Comparison of ENCODE assay signal across 8 mouse cellular contexts in genomic region chr13:23571022-23571503, GRCm38 (mm10). TPM values are rescaled to one million over a fixed set of nuclear protein-coding genes. Genes with fewer than 3 reads are reported as not detected.
A peak's percentile ranks its signal among the peaks of the same experiment; 100 is the strongest.
DNase-seq lines count a peak whose midpoint lies in the region; ATAC-seq and TF ChIP-seq lines count a peak whose summit lies in the region.

TSS of gene Hist1h2ae (minus strand) at chr13:23571220.
TSS of gene Hist1h2bg (plus strand) at chr13:23571396.

- no peak for TF ChIP-seq CTCF in G1E (IDR thresholded peaks at IDR 0.05; ENCODE audit: low read depth, low read length)
- TF ChIP-seq CTCF in heart, postnatal 0 days (IDR thresholded peaks at IDR 0.05; ENCODE audit: low read depth), result no peak

- H3K4me2 ChIP-seq in heart, postnatal 0 days (ENCODE audit: low read depth, low read length), result peak within 1 kb of the TSS; percentile 62
- H3K4me2 ChIP-seq in liver, embryonic 15.5 days, result peak within 1 kb of the TSS; percentile 81
- H3K4me2 ChIP-seq in neural tube, embryonic 13.5 days, result peak within 1 kb of the TSS; percentile 81

- ATAC-seq in G1E (ENCODE audit: extremely low read depth, insufficient number of reproducible peaks, low FRiP score, poor library complexity, severe bottlenecking), result peak; percentile 75
- ATAC-seq in heart, postnatal 0 days (ENCODE audit: insufficient read depth, low read depth), result peak; percentile 87
- peak; percentile 76 for ATAC-seq in liver, embryonic 15.5 days (ENCODE audit: insufficient read depth)
- peak; percentile 91 for ATAC-seq in neural tube, embryonic 13.5 days (ENCODE audit: low read depth)

- H3K9ac ChIP-seq in heart, postnatal 0 days (replicated peaks; ENCODE audit: low read depth, low read length), result peak within 1 kb of the TSS; percentile 69
- H3K9ac ChIP-seq in liver, embryonic 15.5 days, result peak within 1 kb of the TSS; percentile 88
- H3K9ac ChIP-seq in neural tube, embryonic 13.5 days, result peak within 1 kb of the TSS; percentile 80

- under 1% methylated on average over 18 of the region's 18 CpGs for WGBS in forebrain, embryonic 10.5 days
- whole genome bisulfite sequencing in heart, postnatal 0 days, result under 1% methylated on average over 18 of the region's 18 CpGs
- WGBS in liver, embryonic 15.5 days (ENCODE audit: insufficient replicate concordance), result 0% methylated on average over 18 of the region's 18 CpGs
- 0% methylated on average over 18 of the region's 18 CpGs for WGBS in neural tube, embryonic 13.5 days

- no peaks in the 10 kb centered on the region for H3K27me3 ChIP-seq in G1E (ENCODE audit: insufficient read depth, low read length)
- H3K27me3 ChIP-seq in forebrain, embryonic 10.5 days (ENCODE audit: poor library complexity, severe bottlenecking), result no peaks in the 10 kb centered on the region
- no peaks in the 10 kb centered on the region for H3K27me3 ChIP-seq in heart, postnatal 0 days (ENCODE audit: control insufficient read depth, insufficient read depth, low read length)
- H3K27me3 ChIP-seq in liver, embryonic 15.5 days, result no peaks in the 10 kb centered on the region
- H3K27me3 ChIP-seq in neural tube, embryonic 13.5 days, result no peaks in the 10 kb centered on the region

- H3K4me3 ChIP-seq in G1E (ENCODE audit: low read depth, low read length), result peak within 1 kb of the TSS; percentile 64; the same call in 1 of the 2 replicates
- H3K4me3 ChIP-seq in forebrain, embryonic 10.5 days, result peak within 1 kb of the TSS; percentile 55
- H3K4me3 ChIP-seq in heart, postnatal 0 days (ENCODE audit: low read depth, low read length), result peak within 1 kb of the TSS; percentile 51
- peak within 1 kb of the TSS; percentile 63 for H3K4me3 ChIP-seq in liver, embryonic 15.5 days (replicated peaks)
- peak within 1 kb of the TSS; percentile 45 for H3K4me3 ChIP-seq in neural tube, embryonic 13.5 days

- H3K4me1 ChIP-seq in G1E (ENCODE audit: insufficient read depth, low read depth, low read length), result peaks cover 13% of the 10 kb centered on the region; the same call in 1 of the 2 replicates
- H3K4me1 ChIP-seq in forebrain, embryonic 10.5 days, result peaks cover 27% of the 10 kb centered on the region
- H3K4me1 ChIP-seq in heart, postnatal 0 days (ENCODE audit: control insufficient read depth, insufficient read depth), result peaks cover 11% of the 10 kb centered on the region; the same call in 1 of the 2 replicates
- peaks cover 23% of the 10 kb centered on the region for H3K4me1 ChIP-seq in liver, embryonic 15.5 days (replicated peaks)
- H3K4me1 ChIP-seq in neural tube, embryonic 13.5 days (replicated peaks), result peaks cover 28% of the 10 kb centered on the region

- no peaks in the 10 kb centered on the region for H3K36me3 ChIP-seq in G1E (replicated peaks)
- H3K36me3 ChIP-seq in forebrain, embryonic 10.5 days (replicated peaks), result no peaks in the 10 kb centered on the region
- no peaks in the 10 kb centered on the region for H3K36me3 ChIP-seq in heart, postnatal 0 days (replicated peaks; ENCODE audit: control insufficient read depth, insufficient read depth, low read length)
- no peaks in the 10 kb centered on the region for H3K36me3 ChIP-seq in liver, embryonic 15.5 days (replicated peaks)
- H3K36me3 ChIP-seq in neural tube, embryonic 13.5 days, result no peaks in the 10 kb centered on the region

- TF ChIP-seq EP300 in heart, postnatal 0 days (IDR thresholded peaks at IDR 0.05; ENCODE audit: low read depth), result peak; percentile 74; the same call in 1 of the 2 replicates

- peak; percentile 56 for DNase-seq in G1E (ENCODE audit: low spot score)
- DNase-seq in c-Kit-negative CD71-positive TER-119-positive erythroid progenitor cells, embryonic 14.5 days (ENCODE audit: low read depth, low spot score), result peak; percentile 93
- DNase-seq in forebrain, embryonic 10.5 days (ENCODE audit: extremely low spot score, low spot score), result peak; percentile 72
- peak; percentile 99 for DNase-seq in heart, postnatal 0 days (ENCODE audit: low spot score)
- peak; percentile 64 to 79 for DNase-seq in kidney, postnatal 4 days
- DNase-seq in testis, postnatal 14 days (ENCODE audit: low spot score), result peak; percentile 64

- H3K27ac ChIP-seq in forebrain, embryonic 10.5 days, result peak within 1 kb of the TSS; percentile 98
- H3K27ac ChIP-seq in heart, postnatal 0 days (ENCODE audit: low read depth), result peak within 1 kb of the TSS; percentile 97
- peak within 1 kb of the TSS; percentile 98 for H3K27ac ChIP-seq in liver, embryonic 15.5 days (replicated peaks)
- H3K27ac ChIP-seq in neural tube, embryonic 13.5 days (replicated peaks), result peak within 1 kb of the TSS; percentile 96

- H3K9me3 ChIP-seq in G1E (replicated peaks), result no peaks in the 10 kb centered on the region
- no peaks in the 10 kb centered on the region for H3K9me3 ChIP-seq in forebrain, embryonic 10.5 days
- H3K9me3 ChIP-seq in heart, postnatal 0 days (replicated peaks; ENCODE audit: control insufficient read depth, low read length), result no peaks in the 10 kb centered on the region
- no peaks in the 10 kb centered on the region for H3K9me3 ChIP-seq in liver, embryonic 15.5 days (replicated peaks)
- H3K9me3 ChIP-seq in neural tube, embryonic 13.5 days, result no peaks in the 10 kb centered on the region

RNA-seq across cellular contexts. Expression of gene Hist1h2ae, which starts in this region (rescaled TPM):
- total RNA-seq in G1E (2014; fragmentation: Nextera tagmentation), result 81.0 and 140 TPM in 2 replicates
- total RNA-seq in G1E (2017), result 258 and 359 TPM in 2 replicates
- polyA plus RNA-seq in G1E (2012), result 31.2 and 48.5 TPM in 2 replicates
- 102 and 105 TPM in 2 replicates for polyA plus RNA-seq in forebrain, embryonic 10.5 days (2016; fragmentation: Nextera tagmentation; extraction: Ambion mirVana)
- 171 and 312 TPM in 2 replicates for total RNA-seq in heart, postnatal 0 days (2014; rRNA removed; ENCODE audit: low replicate concordance)
- 12.1 and 14.3 TPM in 2 replicates for polyA plus RNA-seq in heart, postnatal 0 days (2015; fragmentation: Nextera tagmentation; extraction: Ambion mirVana)
- polyA plus RNA-seq in liver, embryonic 15.5 days (2015; fragmentation: Nextera tagmentation; extraction: Ambion mirVana), result 75.0 and 100 TPM in 2 replicates
- polyA plus RNA-seq in neural tube, embryonic 13.5 days (2015; fragmentation: Nextera tagmentation; extraction: Ambion mirVana), result 12.3 and 18.7 TPM in 2 replicates

RNA-seq across cellular contexts. Expression of gene Hist1h2bg, which starts in this region (rescaled TPM):
- total RNA-seq in G1E (2014; fragmentation: Nextera tagmentation), result 1,531 and 1,684 TPM in 2 replicates
- 1,342 and 1,812 TPM in 2 replicates for total RNA-seq in G1E (2017)
- polyA plus RNA-seq in G1E (2012), result 13.0 and 49.8 TPM in 2 replicates
- polyA plus RNA-seq in forebrain, embryonic 10.5 days (2016; fragmentation: Nextera tagmentation; extraction: Ambion mirVana), result 6.4 and 6.7 TPM in 2 replicates
- total RNA-seq in heart, postnatal 0 days (2014; rRNA removed; ENCODE audit: low replicate concordance), result 1,110 and 1,666 TPM in 2 replicates
- polyA plus RNA-seq in heart, postnatal 0 days (2015; fragmentation: Nextera tagmentation; extraction: Ambion mirVana), result 2.5 and 4.3 TPM in 2 replicates
- 10.0 and 11.6 TPM in 2 replicates for polyA plus RNA-seq in liver, embryonic 15.5 days (2015; fragmentation: Nextera tagmentation; extraction: Ambion mirVana)
- polyA plus RNA-seq in neural tube, embryonic 13.5 days (2015; fragmentation: Nextera tagmentation; extraction: Ambion mirVana), result 2.2 and 3.5 TPM in 2 replicates

Comparison
In these comparisons a context has a peak if more than half of its experiments do, and no peak if none do; other contexts are left out.
1. Peak in every context shown above with its lines: DNase-seq, ATAC-seq, H3K4me3 ChIP-seq and H3K27ac ChIP-seq.